Mouse (Mus musculus): Measurements from ENCODE around the gene March2. TPM values are rescaled to one million over a fixed set of nuclear protein-coding genes. Genes with fewer than 3 reads are reported as not detected.

Gene March2
- 10 to 100 TPM; 54.0 to 58.5 TPM for total RNA-seq (2023)

GRCm38 (mm10) chr17:33718384-33718881 lies at the start of gene March2:
Gene March2, minus strand, starts transcription at chr17:33718670.

GRCm38 (mm10) chr17:33760255-33761165 lies 42.0 kb upstream of the March2 start, which contains the start of gene Rab11b:
Gene Rab11b, minus strand, starts transcription at chr17:33760530.

GRCm38 (mm10) chr17:33686760-33687159 lies 31.7 kb downstream of the March2 start, which contains the start of gene Hnrnpm:
Gene Hnrnpm, minus strand, starts transcription at chr17:33686860.

GRCm38 (mm10) chr17:33637516-33638276 lies 80.8 kb downstream of the March2 start, which contains the start of gene Pram1:
Gene Pram1, plus strand, starts transcription at chr17:33638056.

Other genes starting within 250 kb of the March2 start
- gene Adamts10, start 194.5 kb downstream of the March2 start, total RNA-seq (2023): 100 to 1,000 TPM; 177 TPM
- gene Myo1f, start 163.0 kb downstream of the March2 start, total RNA-seq (2023): 10 to 100 TPM; 44.0 to 50.0 TPM
- gene Zfp414, start 89.6 kb downstream of the March2 start, total RNA-seq (2023): 10 to 100 TPM; 50.6 to 60.3 TPM
- gene Pram1, start 80.6 kb downstream of the March2 start, total RNA-seq (2023): 1 to 10 TPM; 2.7 to 3.1 TPM
- gene Hnrnpm, start 31.8 kb downstream of the March2 start, total RNA-seq (2023): 100 to 1,000 TPM; 358 to 393 TPM
- gene Rab11b, start 41.9 kb upstream of the March2 start, total RNA-seq (2023): 100 to 1,000 TPM; 184 to 198 TPM
- 1 to 10 TPM in 1 of 2 experiments, under 1 TPM in 1; 0.86 to 1.5 TPM for gene Angptl4, start 63.2 kb upstream of the March2 start, total RNA-seq (2023)
- gene Kank3, start 91.8 kb upstream of the March2 start, total RNA-seq (2023): 1 to 10 TPM; 1.2 TPM
- gene Rps28, start 105.9 kb upstream of the March2 start, total RNA-seq (2023): 1,000 to 10,000 TPM; 4,788 to 5,322 TPM
- 100 to 1,000 TPM; 126 to 127 TPM for gene Ndufa7, start 105.9 kb upstream of the March2 start, total RNA-seq (2023)
- gene Cd320, start 124.4 kb upstream of the March2 start, total RNA-seq (2023): 10 to 100 TPM in 1 of 2 experiments, 1 to 10 TPM in 1; 8.5 to 10.7 TPM
- not detected for gene Gm7029, start 155.2 kb upstream of the March2 start, total RNA-seq (2023)
- 10 to 100 TPM in 1 of 2 experiments, 1 to 10 TPM in 1; 10.0 to 11.2 TPM for gene Kifc1, start 172.0 kb upstream of the March2 start, total RNA-seq (2023)
- under 1 TPM in 1 of 2 experiments, not detected in 1; 0.96 TPM for gene Platr17, start 186.5 kb upstream of the March2 start, total RNA-seq (2023)
- gene Daxx, start 190.7 kb upstream of the March2 start, total RNA-seq (2023): 10 to 100 TPM; 71.8 to 76.6 TPM
- 100 to 1,000 TPM; 407 to 437 TPM for gene Tapbp, start 197.2 kb upstream of the March2 start, total RNA-seq (2023)
- gene Zbtb22, start 197.2 kb upstream of the March2 start, total RNA-seq (2023): 10 to 100 TPM; 33.0 to 33.9 TPM
- 100 to 1,000 TPM; 153 to 181 TPM for gene Rgl2, start 210.9 kb upstream of the March2 start, total RNA-seq (2023)
- gene Pfdn6, start 221.7 kb upstream of the March2 start, total RNA-seq (2023): 10 to 100 TPM; 65.1 to 71.1 TPM
- 10 to 100 TPM; 67.6 to 67.7 TPM for gene Wdr46, start 222.0 kb upstream of the March2 start, total RNA-seq (2023)
- gene B3galt4, start 232.8 kb upstream of the March2 start, total RNA-seq (2023): 10 to 100 TPM; 14.1 to 16.0 TPM
- 10 to 100 TPM; 73.4 to 74.6 TPM for gene Vps52, start 237.1 kb upstream of the March2 start, total RNA-seq (2023)
- gene Rps18, start 237.3 kb upstream of the March2 start, total RNA-seq (2023): 1,000 to 10,000 TPM; 2,139 to 2,167 TPM

All from T-cell, adult 66 days (primary cell).